Mouse (Mus musculus) small intestine, adult 2 months (tissue): ENCODE measurements around the gene Gtsf1.

ENCODE experiments used
- CTCF ChIP-seq: fragments of 200-500 bp; IDR thresholded peaks from 2 replicates; pipeline ENCODE4 v1.5.1; 2012; ENCODE audit warnings: low read depth, mild to moderate bottlenecking, control low read depth, inconsistent platforms, low read length, moderate library complexity, mixed read lengths; ENCODE audit not compliant: insufficient replicate concordance, insufficient read length; ENCODE audit errors: extremely low read depth
- POLR2A ChIP-seq: fragments of 200-500 bp; IDR thresholded peaks from 2 replicates; pipeline ENCODE4 v1.6.1; 2012; ENCODE audit warnings: low read depth, mild to moderate bottlenecking, control low read depth, inconsistent platforms, low read length, moderate library complexity

DNA sequence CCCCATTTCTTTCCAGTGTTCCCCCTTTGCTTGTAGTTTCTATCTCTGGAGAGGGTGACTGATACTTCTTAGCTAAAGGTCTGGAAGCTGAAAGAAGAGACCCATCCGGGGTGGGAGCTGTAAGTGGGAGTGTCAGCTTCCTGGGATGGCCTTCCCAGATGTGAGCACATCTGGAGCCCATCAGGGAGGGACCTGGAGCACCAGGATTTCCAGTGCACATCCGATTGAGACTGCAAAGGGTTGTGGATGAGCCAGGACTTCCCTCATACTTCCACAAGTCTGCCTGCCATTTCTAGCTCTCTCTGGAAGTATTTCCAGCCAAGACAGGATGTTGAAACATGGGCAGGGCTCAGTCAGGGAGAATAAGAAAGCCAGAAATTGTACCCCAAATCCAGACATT lies 59.1 kb downstream of the Gtsf1 start:
- TF ChIP-seq CTCF: no peak
- TF ChIP-seq POLR2A: no peak
